Mouse (Mus musculus) hindbrain, embryonic 14.5 days (tissue): ENCODE measurements around the gene Slc48a1. TPM values are rescaled to one million over a fixed set of nuclear protein-coding genes. Genes with fewer than 3 reads are reported as not detected.

ENCODE experiments used
- ATAC-seq: fragments of 200-750 bp; cut with Nextera tagmentation; 2 replicates; pipeline ENCODE4 v1.8.0; 2017; ENCODE audit warnings: moderate number of reproducible peaks, mild to moderate bottlenecking, moderate TSS enrichment, moderate library complexity; ENCODE audit not compliant: low FRiP score
- DNase-seq: peaks from one replicate; pipeline ENCODE4 v3.0.0-alpha.2; 2015; ENCODE audit warnings: low spot score
- H3K27ac ChIP-seq: fragments of 300-500 bp; sonication (generic); 2 replicates; pipeline ENCODE4 v1.5.1; 2014; ENCODE audit warnings: mild to moderate bottlenecking, moderate library complexity
- H3K27me3 ChIP-seq: fragments of 300-500 bp; sonication (generic); 2 replicates; pipeline ENCODE4 v1.6.1; 2014; ENCODE audit warnings: mild to moderate bottlenecking, low read length, mixed read lengths; ENCODE audit not compliant: control insufficient read depth, insufficient read depth
- H3K36me3 ChIP-seq: fragments of 300-500 bp; sonication (generic); replicated peaks from 2 replicates; pipeline ENCODE4 v1.6.1; 2014; ENCODE audit not compliant: control insufficient read depth, insufficient read depth
- H3K4me1 ChIP-seq: fragments of 300-500 bp; sonication (generic); replicated peaks from 2 replicates; pipeline ENCODE4 v1.6.1; 2014; ENCODE audit warnings: antibody characterized with exemption, low read length, mixed read lengths; ENCODE audit not compliant: control insufficient read depth, insufficient read depth
- H3K4me2 ChIP-seq: fragments of 300-500 bp; sonication (generic); replicated peaks from 2 replicates; pipeline ENCODE4 v1.6.1; 2014; ENCODE audit warnings: mild to moderate bottlenecking, moderate library complexity
- H3K4me3 ChIP-seq: fragments of 300-500 bp; sonication (generic); replicated peaks from 2 replicates; pipeline ENCODE4 v1.5.1; 2014; ENCODE audit warnings: mild to moderate bottlenecking, low read length
- H3K9ac ChIP-seq: fragments of 300-500 bp; sonication (generic); 2 replicates; pipeline ENCODE4 v1.6.1; 2014
- H3K9me3 ChIP-seq: fragments of 300-500 bp; sonication (generic); 2 replicates; pipeline ENCODE4 v1.6.1; 2016; ENCODE audit warnings: low read length; ENCODE audit not compliant: control insufficient read depth
- WGBS: fragments of 180-500 bp; shearing (Covaris S2); extraction: QIAGEN DNeasy Blood & Tissue Kit; methylation state at CpG from one replicate; pipeline ENCODE4 v1.1.7; 2014; 5-methylcytosine and 5-hydroxymethylcytosine counted together
- polyA plus RNA-seq: library from polyadenylated mRNA; unstranded; fragments of >200 nt; fragmentation: Nextera tagmentation; extraction: Ambion mirVana; gene quantifications from 2 replicates; pipeline ENCODE4 v1.2.1, GENCODE M21; 2014

Gene Slc48a1
- polyA plus RNA-seq, 1 experiment from 2014 or later: 92.6 TPM

GRCm38 (mm10) chr15:97784092-97784559 lies 5.8 kb downstream of the Slc48a1 start:
- peaks cover 31% of the 10 kb centered on the region; the same call in 1 of the 2 replicates for H3K4me1 ChIP-seq
- WGBS: 2% methylated on average over 35 of the region's 39 CpGs

GRCm38 (mm10) chr15:97784561-97785161 lies 6.3 kb downstream of the Slc48a1 start:
- no peaks in the 10 kb centered on the region for H3K9me3 ChIP-seq
- peak overlapping the region; percentile 88 for H3K4me3 ChIP-seq
- DNase-seq (no peak), ATAC-seq (peak; percentile 66)
- H3K4me2 ChIP-seq: peak overlapping the region; percentile 80
- H3K4me1 ChIP-seq: peaks cover 31% of the 10 kb centered on the region; the same call in 1 of the 2 replicates
- peak overlapping the region; percentile 94 for H3K9ac ChIP-seq
- H3K27ac ChIP-seq: peak overlapping the region; percentile 52
- H3K36me3 ChIP-seq: no peaks in the 10 kb centered on the region
- peaks cover 8% of the 10 kb centered on the region; the same call in 1 of the 2 replicates for H3K27me3 ChIP-seq
- 4% methylated on average over 45 of the region's 45 CpGs for WGBS

More at GRCm38 (mm10) chr15:97784092-97784559, 5.8 kb downstream of the Slc48a1 start:
- Histone ChIP-seq H3K27ac (peak overlapping the region; percentile 52), H3K9ac (peak overlapping the region; percentile 94), H3K9me3 (no peaks in the 10 kb centered on the region), H3K4me2 (peak overlapping the region; percentile 80), H3K4me3 (peak overlapping the region; percentile 88), H3K27me3 (peaks cover 8% of the 10 kb centered on the region; the same call in 1 of the 2 replicates), H3K36me3 (no peaks in the 10 kb centered on the region)
- DNase-seq (peak; percentile 84), ATAC-seq (peak; percentile 83)

- ATAC-seq: no peak
- peaks cover 8% of the 10 kb centered on the region; the same call in 1 of the 2 replicates for H3K27me3 ChIP-seq
- H3K9me3 ChIP-seq: no peaks in the 10 kb centered on the region
- no peak overlapping the region for H3K4me3 ChIP-seq
- no peak overlapping the region for H3K4me2 ChIP-seq
- peaks cover 31% of the 10 kb centered on the region; the same call in 1 of the 2 replicates for H3K4me1 ChIP-seq
- no peak overlapping the region for H3K27ac ChIP-seq
- H3K36me3 ChIP-seq: peaks cover 6% of the 10 kb centered on the region
- no peak overlapping the region for H3K9ac ChIP-seq
- no peak for DNase-seq
- WGBS: 85% methylated on average over 9 of the region's 9 CpGs
Measured at GRCm38 (mm10) chr15:97785731-97786411, 7.6 kb downstream of the Slc48a1 start.

GRCm38 (mm10) chr15:97786412-97787112 lies 8.2 kb downstream of the Slc48a1 start:
- no peak overlapping the region for H3K4me3 ChIP-seq
- H3K9me3 ChIP-seq: no peaks in the 10 kb centered on the region
- ATAC-seq: no peak
- no peak overlapping the region for H3K27ac ChIP-seq
- no peak overlapping the region for H3K4me2 ChIP-seq
- peaks cover 8% of the 10 kb centered on the region; the same call in 1 of the 2 replicates for H3K27me3 ChIP-seq
- WGBS: 81% methylated on average over 10 of the region's 10 CpGs
- H3K9ac ChIP-seq: no peak overlapping the region
- DNase-seq: no peak
- H3K36me3 ChIP-seq: peaks cover 12% of the 10 kb centered on the region
- peaks cover 31% of the 10 kb centered on the region; the same call in 1 of the 2 replicates for H3K4me1 ChIP-seq

GRCm38 (mm10) chr15:97787148-97787798 lies 9.0 kb downstream of the Slc48a1 start:
- Histone ChIP-seq H3K36me3 (peaks cover 13% of the 10 kb centered on the region), H3K9me3 (no peaks in the 10 kb centered on the region), H3K4me3 (no peak overlapping the region), H3K9ac (no peak overlapping the region), H3K27ac (no peak overlapping the region), H3K27me3 (peaks cover 7% of the 10 kb centered on the region; the same call in 1 of the 2 replicates), H3K4me2 (no peak overlapping the region), H3K4me1 (peaks cover 26% of the 10 kb centered on the region; the same call in 1 of the 2 replicates)
- DNase-seq (no peak), ATAC-seq (no peak)
- WGBS: 83% methylated on average over 7 of the region's 7 CpGs

GRCm38 (mm10) chr15:97787799-97788667 lies 9.7 kb downstream of the Slc48a1 start:
- no peak for DNase-seq
- Histone ChIP-seq H3K4me2 (no peak overlapping the region), H3K9ac (no peak overlapping the region)

GRCm38 (mm10) chr15:97788821-97789220 lies 10.5 kb downstream of the Slc48a1 start:
- 52% methylated on average over 6 of the region's 6 CpGs for WGBS

More at GRCm38 (mm10) chr15:97787799-97788667, 9.7 kb downstream of the Slc48a1 start:
- Histone ChIP-seq H3K9me3 (no peaks in the 10 kb centered on the region), H3K4me3 (no peak overlapping the region), H3K27ac (peak overlapping the region; percentile 63; the same call in 1 of the 2 replicates), H3K4me1 (0 out of 2 replicates have a peak, but pooled peaks cover 20% of the 10 kb centered on the region), H3K27me3 (no peaks in the 10 kb centered on the region), H3K36me3 (peaks cover 21% of the 10 kb centered on the region)
- ATAC-seq: no peak
- WGBS: 73% methylated on average over 19 of the region's 19 CpGs

More at GRCm38 (mm10) chr15:97788821-97789220, 10.5 kb downstream of the Slc48a1 start:
- Histone ChIP-seq H3K4me2 (no peak overlapping the region), H3K36me3 (peaks cover 29% of the 10 kb centered on the region), H3K9me3 (no peaks in the 10 kb centered on the region), H3K4me1 (0 out of 2 replicates have a peak, but pooled peaks cover 20% of the 10 kb centered on the region), H3K9ac (no peak overlapping the region), H3K4me3 (no peak overlapping the region), H3K27me3 (no peaks in the 10 kb centered on the region), H3K27ac (peak overlapping the region; percentile 63; the same call in 1 of the 2 replicates)
- no peak for ATAC-seq
- peak; percentile 47 for DNase-seq
